Mouse (Mus musculus) heart, embryonic 16.5 days (tissue): ENCODE data around the gene Limk2. TPM values are rescaled to one million over a fixed set of nuclear protein-coding genes. Genes with fewer than 3 reads are reported as not detected.

Experiments
- ATAC-seq: fragments of 200-750 bp; cut with Nextera tagmentation; replicated peaks from 2 replicates; pipeline ENCODE4 v1.8.0; 2017; ENCODE audit warnings: moderate number of reproducible peaks; ENCODE audit not compliant: insufficient read depth, low FRiP score; ENCODE audit errors: extremely low read depth
- H3K27ac ChIP-seq: fragments of 300-500 bp; sonication (generic); 2 replicates; pipeline ENCODE4 v1.5.1; 2014; ENCODE audit warnings: mild to moderate bottlenecking, low read length, control low read depth, moderate library complexity
- H3K27me3 ChIP-seq: fragments of 300-500 bp; sonication (generic); 2 replicates; pipeline ENCODE4 v1.6.1; 2014; ENCODE audit warnings: low read length, mixed read lengths; ENCODE audit not compliant: control insufficient read depth, insufficient read depth
- H3K36me3 ChIP-seq: fragments of 300-500 bp; sonication (generic); 2 replicates; pipeline ENCODE4 v1.6.1; 2014; ENCODE audit not compliant: control insufficient read depth, insufficient read depth
- H3K4me1 ChIP-seq: fragments of 300-500 bp; sonication (generic); 2 replicates; pipeline ENCODE4 v1.6.1; 2014; ENCODE audit warnings: low read length, mixed read lengths; ENCODE audit not compliant: control insufficient read depth, insufficient read depth
- H3K4me2 ChIP-seq: fragments of 300-500 bp; sonication (generic); 2 replicates; pipeline ENCODE4 v1.6.1; 2014; ENCODE audit warnings: low read depth, mild to moderate bottlenecking, control low read depth, low read length
- H3K4me3 ChIP-seq: fragments of 300-500 bp; sonication (generic); 2 replicates; pipeline ENCODE4 v1.5.1; 2014; ENCODE audit warnings: mild to moderate bottlenecking, control low read depth, low read length
- H3K9ac ChIP-seq: fragments of 300-500 bp; sonication (generic); 2 replicates; pipeline ENCODE4 v1.6.1; 2014; ENCODE audit warnings: low read length, control low read depth
- H3K9me3 ChIP-seq: fragments of 300-500 bp; sonication (generic); replicated peaks from 2 replicates; pipeline ENCODE4 v1.6.1; 2016; ENCODE audit warnings: low read length; ENCODE audit not compliant: control insufficient read depth
- WGBS: fragments of 180-500 bp; shearing (Covaris S2); extraction: QIAGEN DNeasy Blood & Tissue Kit; methylation state at CpG from one replicate; pipeline ENCODE4 v1.1.7; 2014; 5-methylcytosine and 5-hydroxymethylcytosine counted together
- polyA plus RNA-seq: library from polyadenylated mRNA; unstranded; fragments of >200 nt; fragmentation: Nextera tagmentation; extraction: Ambion mirVana; gene quantifications from 2 replicates; pipeline ENCODE4 v1.2.1, GENCODE M21; 2015

The Limk2 gene
- polyA plus RNA-seq, 1 experiment from 2014 or later: 47.1 TPM

GRCm38 (mm10) chr11:3347835-3348195, 61.2 kb downstream of the Limk2 start:
- Histone ChIP-seq H3K4me1 (peaks cover 22% of the 10 kb centered on the region), H3K9ac (peak overlapping the region; percentile 20; the same call in 1 of the 2 replicates), H3K4me3 (no peak overlapping the region), H3K27me3 (no peaks in the 10 kb centered on the region), H3K36me3 (peaks cover 46% of the 10 kb centered on the region), H3K9me3 (no peaks in the 10 kb centered on the region), H3K27ac (peak overlapping the region; percentile 47), H3K4me2 (no peak overlapping the region)
- ATAC-seq: no peak

- H3K36me3 ChIP-seq: peaks cover 48% of the 10 kb centered on the region
- no peak overlapping the region for H3K4me3 ChIP-seq
- H3K9me3 ChIP-seq: no peaks in the 10 kb centered on the region
- H3K4me1 ChIP-seq: peaks cover 22% of the 10 kb centered on the region
- 66% methylated on average over 12 of the region's 12 CpGs for WGBS
- no peaks in the 10 kb centered on the region for H3K27me3 ChIP-seq
- H3K27ac ChIP-seq: peak overlapping the region; percentile 47; the same call in 1 of the 2 replicates
- H3K4me2 ChIP-seq: no peak overlapping the region
- peak overlapping the region; percentile 20; the same call in 1 of the 2 replicates for H3K9ac ChIP-seq
- ATAC-seq: 0 out of 2 replicates have a peak, but pooled peaks have one; percentile 43
These were observed 61.7 kb downstream of the Limk2 start for GRCm38 (mm10) chr11:3347091-3347834.

- peaks cover 49% of the 10 kb centered on the region for H3K36me3 ChIP-seq
- 94% methylated on average over 7 of the region's 7 CpGs for WGBS
These were observed 62.6 kb downstream of the Limk2 start for GRCm38 (mm10) chr11:3346351-3346750.

GRCm38 (mm10) chr11:3344916-3345315, 64.1 kb downstream of the Limk2 start:
- Histone ChIP-seq H3K4me3 (no peak overlapping the region), H3K36me3 (peaks cover 44% of the 10 kb centered on the region), H3K4me2 (no peak overlapping the region), H3K4me1 (peaks cover 22% of the 10 kb centered on the region), H3K27ac (no peak overlapping the region), H3K9me3 (no peaks in the 10 kb centered on the region), H3K9ac (no peak overlapping the region), H3K27me3 (no peaks in the 10 kb centered on the region)
- ATAC-seq: no peak
- WGBS: 87% methylated on average over 3 of the region's 3 CpGs

More at GRCm38 (mm10) chr11:3346351-3346750, 62.6 kb downstream of the Limk2 start:
- no peak for ATAC-seq
- H3K4me1 ChIP-seq: peaks cover 22% of the 10 kb centered on the region
- no peak overlapping the region for H3K9ac ChIP-seq
- H3K27ac ChIP-seq: no peak overlapping the region
- H3K4me2 ChIP-seq: no peak overlapping the region
- H3K27me3 ChIP-seq: no peaks in the 10 kb centered on the region
- no peaks in the 10 kb centered on the region for H3K9me3 ChIP-seq
- H3K4me3 ChIP-seq: no peak overlapping the region

GRCm38 (mm10) chr11:3341476-3341875, 67.5 kb downstream of the Limk2 start:
- H3K4me3 ChIP-seq: no peak overlapping the region
- no peaks in the 10 kb centered on the region for H3K27me3 ChIP-seq
- H3K27ac ChIP-seq: no peak overlapping the region
- H3K9me3 ChIP-seq: no peaks in the 10 kb centered on the region
- H3K4me2 ChIP-seq: no peak overlapping the region
- 76% methylated on average over 5 of the region's 5 CpGs for WGBS
- peaks cover 14% of the 10 kb centered on the region for H3K4me1 ChIP-seq
- H3K36me3 ChIP-seq: peaks cover 39% of the 10 kb centered on the region
- no peak overlapping the region for H3K9ac ChIP-seq
- no peak for ATAC-seq

GRCm38 (mm10) chr11:3337961-3338360, 71.0 kb downstream of the Limk2 start:
- H3K9me3 ChIP-seq: no peaks in the 10 kb centered on the region
- H3K36me3 ChIP-seq: peaks cover 24% of the 10 kb centered on the region; the same call in 1 of the 2 replicates
- ATAC-seq: peak; percentile 12; the same call in 1 of the 2 replicates
- WGBS: 56% methylated on average over 5 of the region's 5 CpGs
- peak overlapping the region; percentile 54; the same call in 1 of the 2 replicates for H3K9ac ChIP-seq
- H3K4me1 ChIP-seq: peaks cover 35% of the 10 kb centered on the region
- no peaks in the 10 kb centered on the region for H3K27me3 ChIP-seq
- no peak overlapping the region for H3K4me2 ChIP-seq
- H3K4me3 ChIP-seq: no peak overlapping the region
- peak overlapping the region; percentile 69 for H3K27ac ChIP-seq

- Histone ChIP-seq H3K36me3 (peaks cover 21% of the 10 kb centered on the region; the same call in 1 of the 2 replicates), H3K4me1 (peaks cover 41% of the 10 kb centered on the region), H3K27me3 (no peaks in the 10 kb centered on the region), H3K27ac (peak overlapping the region; percentile 69), H3K4me3 (no peak overlapping the region), H3K4me2 (peak overlapping the region; percentile 5; the same call in 1 of the 2 replicates), H3K9me3 (no peaks in the 10 kb centered on the region), H3K9ac (peak overlapping the region; percentile 54)
- ATAC-seq: peak; percentile 37; the same call in 1 of the 2 replicates
- 14% methylated on average over 12 of the region's 12 CpGs for WGBS
These were observed 71.6 kb downstream of the Limk2 start for GRCm38 (mm10) chr11:3337173-3337955.

- ATAC-seq: no peak
- WGBS: 75% methylated on average over 3 of the region's 3 CpGs
- Histone ChIP-seq H3K4me2 (no peak overlapping the region), H3K27me3 (no peaks in the 10 kb centered on the region), H3K9me3 (no peaks in the 10 kb centered on the region), H3K4me1 (peaks cover 42% of the 10 kb centered on the region), H3K9ac (no peak overlapping the region), H3K4me3 (no peak overlapping the region), H3K27ac (peak overlapping the region; percentile 69), H3K36me3 (peaks cover 14% of the 10 kb centered on the region; the same call in 1 of the 2 replicates)
These were observed 72.4 kb downstream of the Limk2 start for GRCm38 (mm10) chr11:3336602-3337001.
